8 mouse cellular contexts compared by ENCODE assay signal in the genomic region with DNA sequence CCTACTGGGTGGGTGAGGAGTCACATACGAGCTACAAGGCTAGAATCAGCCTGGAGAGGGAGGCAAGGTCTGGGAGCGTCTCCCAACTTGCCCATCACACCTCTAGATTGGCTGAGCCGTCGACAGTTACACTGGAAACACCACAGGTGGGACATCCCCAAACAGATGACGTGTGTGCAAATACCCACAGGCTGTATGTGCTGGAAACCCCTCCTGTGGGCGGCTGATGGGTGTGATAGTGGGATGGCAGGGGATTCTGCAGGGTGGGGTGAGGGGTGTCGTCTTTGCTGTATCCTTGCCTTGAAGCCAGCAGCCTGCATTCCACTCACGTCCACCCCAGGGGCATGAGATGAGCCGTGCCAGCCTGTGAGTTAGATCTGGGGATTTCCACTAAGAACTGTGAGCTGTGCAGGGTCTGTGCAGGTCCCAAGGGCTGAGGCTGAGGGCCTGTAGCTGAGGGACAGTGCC. TPM values are rescaled to one million over a fixed set of nuclear protein-coding genes. Genes with fewer than 3 reads are reported as not detected.
A peak's percentile ranks its signal among the peaks of the same experiment; 100 is the strongest.
DNase-seq lines count a peak whose midpoint lies in the region; ATAC-seq and TF ChIP-seq lines count a peak whose summit lies in the region.

No protein-coding gene starts in this region.

- H3K36me3 ChIP-seq in testis, adult 2 months (ENCODE audit: control insufficient read depth, insufficient read depth, low read length), result no peaks in the 10 kb centered on the region
- H3K36me3 ChIP-seq in intestine, postnatal 0 days (ENCODE audit: control insufficient read depth, insufficient read depth), result peaks cover 19% of the 10 kb centered on the region; the same call in 1 of the 2 replicates

- peak overlapping the region; percentile 72; the same call in 1 of the 2 replicates for H3K4me3 ChIP-seq in testis, adult 2 months (ENCODE audit: control insufficient read depth, low read depth, low read length)
- peak overlapping the region; percentile 54 for H3K4me3 ChIP-seq in intestine, postnatal 0 days (ENCODE audit: low read depth, low read length)
- H3K4me3 ChIP-seq in olfactory bulb, adult 2 months (ENCODE audit: insufficient read depth, low read depth, low read length), result peak overlapping the region; percentile 57

- peak overlapping the region; percentile 58 for H3K9ac ChIP-seq in intestine, postnatal 0 days (ENCODE audit: low read depth, low read length)

- H3K27me3 ChIP-seq in testis, adult 2 months (ENCODE audit: control insufficient read depth, insufficient read depth, low read length), result no peaks in the 10 kb centered on the region
- no peaks in the 10 kb centered on the region for H3K27me3 ChIP-seq in intestine, postnatal 0 days (replicated peaks; ENCODE audit: control insufficient read depth, insufficient read depth, low read length)

- DNase-seq in cerebellum, adult 11 months, result peak; percentile 17
- no peak for DNase-seq in cerebellum, postnatal 4 days (ENCODE audit: low spot score in 2 of 2)
- DNase-seq in testis, postnatal 14 days (ENCODE audit: low spot score), result no peak
- no peak for DNase-seq in urinary bladder, adult 2 months (ENCODE audit: low spot score)
- DNase-seq in right cerebral cortex, postnatal 25 days, result no peak

- ATAC-seq in intestine, postnatal 0 days, result no peak

- peak overlapping the region; percentile 76 for H3K4me2 ChIP-seq in intestine, postnatal 0 days (replicated peaks; ENCODE audit: low read depth)

- H3K4me1 ChIP-seq in testis, adult 2 months (ENCODE audit: control insufficient read depth, insufficient read depth, low read length), result peaks cover 15% of the 10 kb centered on the region
- peaks cover 9% of the 10 kb centered on the region; the same call in 1 of the 2 replicates for H3K4me1 ChIP-seq in intestine, postnatal 0 days (replicated peaks; ENCODE audit: control insufficient read depth, insufficient read depth, low read length)
- peaks cover 35% of the 10 kb centered on the region for H3K4me1 ChIP-seq in olfactory bulb, adult 2 months (ENCODE audit: control insufficient read depth, insufficient read depth, low read length)

- TF ChIP-seq POLR2A in testis, adult 2 months (IDR thresholded peaks at IDR 0.05; ENCODE audit: control insufficient read depth, low read depth, low read length), result no peak
- no peak for TF ChIP-seq POLR2A in olfactory bulb, adult 2 months (IDR thresholded peaks at IDR 0.05; ENCODE audit: insufficient read depth, low read depth, low read length)

- no peak overlapping the region for H3K27ac ChIP-seq in testis, adult 2 months (ENCODE audit: control insufficient read depth, insufficient read depth, low read depth, low read length)
- no peak overlapping the region for H3K27ac ChIP-seq in intestine, postnatal 0 days (ENCODE audit: low read depth, low read length)
- 0 out of 2 replicates have a peak overlapping the region, but pooled peaks have one; percentile 3 for H3K27ac ChIP-seq in olfactory bulb, adult 2 months (ENCODE audit: insufficient read depth, low read depth, low read length)

- no peaks in the 10 kb centered on the region for H3K9me3 ChIP-seq in intestine, postnatal 0 days (ENCODE audit: control insufficient read depth)

- WGBS in intestine, postnatal 0 days, result 45% methylated on average over 9 of the region's 9 CpGs
- 36% methylated on average over 9 of the region's 9 CpGs for WGBS in olfactory bulb, adult 2 months

- TF ChIP-seq CTCF in testis, adult 2 months (IDR thresholded peaks at IDR 0.05; ENCODE audit: control insufficient read depth, insufficient read depth, insufficient replicate concordance, low read depth, low read length), result no peak
- peak; percentile 21; the same call in 1 of the 2 replicates for TF ChIP-seq CTCF in intestine, postnatal 0 days (IDR thresholded peaks at IDR 0.05; ENCODE audit: low read depth)
- no peak for TF ChIP-seq CTCF in olfactory bulb, adult 2 months (IDR thresholded peaks at IDR 0.05; ENCODE audit: insufficient read depth, low read depth, low read length)

RNA-seq across cellular contexts. Expression of a gene that starts 4.7 kb away (rescaled TPM):
- polyA plus RNA-seq in testis, adult 2 months (2012; rRNA removed), result not detected in 2 replicates
- polyA plus RNA-seq in intestine, postnatal 0 days (2015; fragmentation: Nextera tagmentation; extraction: Ambion mirVana), result 0.55 and 0.56 TPM in 2 replicates
- polyA plus RNA-seq in olfactory bulb, adult 2 months (2012; ENCODE audit: insufficient read depth, insufficient read length, low replicate concordance, missing spikeins), result not detected in 2 replicates
- polyA plus RNA-seq in urinary bladder, adult 2 months (2012; rRNA removed), result 2.1 and 3.4 TPM in 2 replicates

RNA-seq across cellular contexts. Expression of a gene that starts 17.0 kb away (rescaled TPM):
- polyA plus RNA-seq in testis, adult 2 months (2012; rRNA removed), result 2.8 and 3.4 TPM in 2 replicates
- 0.14 and 0.35 TPM in 2 replicates for polyA plus RNA-seq in intestine, postnatal 0 days (2015; fragmentation: Nextera tagmentation; extraction: Ambion mirVana)
- not detected in 2 replicates for polyA plus RNA-seq in olfactory bulb, adult 2 months (2012; ENCODE audit: insufficient read depth, insufficient read length, low replicate concordance, missing spikeins)
- 3.0 and 3.9 TPM in 2 replicates for polyA plus RNA-seq in urinary bladder, adult 2 months (2012; rRNA removed)

RNA-seq across cellular contexts. Expression of a gene that starts 28.5 kb away (rescaled TPM):
- polyA plus RNA-seq in testis, adult 2 months (2012; rRNA removed), result 641 and 673 TPM in 2 replicates
- polyA plus RNA-seq in intestine, postnatal 0 days (2015; fragmentation: Nextera tagmentation; extraction: Ambion mirVana), result 2.1 and 2.6 TPM in 2 replicates
- not detected in 2 replicates for polyA plus RNA-seq in olfactory bulb, adult 2 months (2012; ENCODE audit: insufficient read depth, insufficient read length, low replicate concordance, missing spikeins)
- 16.3 and 18.2 TPM in 2 replicates for polyA plus RNA-seq in urinary bladder, adult 2 months (2012; rRNA removed)

RNA-seq across cellular contexts. Expression of a gene that starts 38.0 kb away (rescaled TPM):
- polyA plus RNA-seq in testis, adult 2 months (2012; rRNA removed), result 47.6 and 50.5 TPM in 2 replicates
- polyA plus RNA-seq in intestine, postnatal 0 days (2015; fragmentation: Nextera tagmentation; extraction: Ambion mirVana), result 219 and 222 TPM in 2 replicates
- 218 TPM in 1 of 2 replicates, not detected in the other for polyA plus RNA-seq in olfactory bulb, adult 2 months (2012; ENCODE audit: insufficient read depth, insufficient read length, low replicate concordance, missing spikeins)
- polyA plus RNA-seq in urinary bladder, adult 2 months (2012; rRNA removed), result 75.8 and 106 TPM in 2 replicates

RNA-seq across cellular contexts. Expression of a gene that starts 38.2 kb away (rescaled TPM):
- 2.4 and 2.5 TPM in 2 replicates for polyA plus RNA-seq in testis, adult 2 months (2012; rRNA removed)
- 5.8 and 6.0 TPM in 2 replicates for polyA plus RNA-seq in intestine, postnatal 0 days (2015; fragmentation: Nextera tagmentation; extraction: Ambion mirVana)
- polyA plus RNA-seq in olfactory bulb, adult 2 months (2012; ENCODE audit: insufficient read depth, insufficient read length, low replicate concordance, missing spikeins), result not detected in 2 replicates
- polyA plus RNA-seq in urinary bladder, adult 2 months (2012; rRNA removed), result 5.3 and 6.1 TPM in 2 replicates

Comparison
In these comparisons a context has a peak if more than half of its experiments do, and no peak if none do; other contexts are left out.
1. RNA of a gene that starts 28.5 kb away (polyA plus RNA-seq): 641 to 673 TPM in testis, adult 2 months; 16.3 to 18.2 TPM in urinary bladder, adult 2 months, 2.1 to 2.6 TPM in intestine, postnatal 0 days and not detected in olfactory bulb, adult 2 months; every median in the first group is over 10 times any median in the second.
2. Peak in every context shown above with its lines, with median percentiles within 50 percentile points of each other: H3K4me3 ChIP-seq.